Mouse (Mus musculus) MEL (cell line): Measurements from ENCODE around the gene Ncs1. TPM values are rescaled to one million over a fixed set of nuclear protein-coding genes. Genes with fewer than 3 reads are reported as not detected.

Source experiments
- DNase-seq: peaks from one replicate; pipeline ENCODE4 v3.0.0; 2011; ENCODE audit warnings: low read depth, low spot score
- H3K27ac ChIP-seq: 2 replicates; pipeline ENCODE4 v1.5.1; 2012; ENCODE audit warnings: low read depth, mild to moderate bottlenecking, control low read depth, low read length, moderate library complexity; ENCODE audit not compliant: control insufficient read depth
- H3K27me3 ChIP-seq, 2 experiments: fragments of 150-350 bp in 1 of 2; sonication (generic) in 1 of 2; 2 replicates each; pipeline ENCODE4 v1.6.1; 2012; ENCODE audit warnings: low read length in 2 of 2, mild to moderate bottlenecking in 2 of 2, improper control_type of control experiment in 1 of 2, moderate library complexity in 1 of 2; ENCODE audit not compliant: insufficient read depth in 2 of 2, control insufficient read depth in 1 of 2
- H3K36me3 ChIP-seq, 2 experiments: 2 replicates each; pipeline ENCODE4 v1.6.1; 2012 to 2014; ENCODE audit warnings: low read length in 2 of 2, improper control_type of control experiment in 1 of 2, inconsistent platforms in 1 of 2, mild to moderate bottlenecking in 1 of 2; ENCODE audit not compliant: insufficient read depth in 2 of 2, control insufficient read depth in 1 of 2
- H3K4me1 ChIP-seq, 2 experiments: fragments of 150-350 bp in 1 of 2; sonication (generic) in 1 of 2; 2 replicates each; pipeline ENCODE4 v1.6.1; 2012; ENCODE audit warnings: low read length in 2 of 2, improper control_type of control experiment in 1 of 2, mild to moderate bottlenecking in 1 of 2; ENCODE audit not compliant: insufficient read depth in 2 of 2, control insufficient read depth in 1 of 2
- H3K4me3 ChIP-seq, 2 experiments: fragments of 150-350 bp in 1 of 2; sonication (generic) in 1 of 2; 2 replicates each; pipeline ENCODE4 v1.5.1; 2012; ENCODE audit warnings: low read depth in 2 of 2, low read length in 2 of 2, mild to moderate bottlenecking in 2 of 2, moderate library complexity in 2 of 2, control low read depth in 1 of 2, improper control_type of control experiment in 1 of 2; ENCODE audit not compliant: control insufficient read depth in 1 of 2, insufficient read depth in 1 of 2
- H3K79me2 ChIP-seq: 2 replicates; pipeline ENCODE4 v1.6.1; 2012; ENCODE audit warnings: mild to moderate bottlenecking, low read length, moderate library complexity; ENCODE audit not compliant: control insufficient read depth, poor library complexity, insufficient read depth
- H3K9ac ChIP-seq: 2 replicates; pipeline ENCODE4 v1.6.1; 2012; ENCODE audit warnings: low read depth, mild to moderate bottlenecking, control low read depth, low read length, moderate library complexity; ENCODE audit not compliant: control insufficient read depth, poor library complexity, severe bottlenecking
- H3K9me3 ChIP-seq: fragments of 150-350 bp; sonication (generic); replicated peaks from 2 replicates; pipeline ENCODE4 v1.6.1; 2012; ENCODE audit warnings: mild to moderate bottlenecking, low read length, improper control_type of control experiment, moderate library complexity; ENCODE audit not compliant: insufficient read depth
- BHLHE40 ChIP-seq: IDR thresholded peaks from 2 replicates; pipeline ENCODE4 v1.6.1; 2012; ENCODE audit warnings: low read depth, mild to moderate bottlenecking, inconsistent platforms, low read length, improper control_type of control experiment, borderline replicate concordance
- CTCF ChIP-seq, 3 experiments: IDR thresholded peaks in 2 of 3; conservative IDR thresholded peaks in 1 of 3; 2 replicates each; pipeline ENCODE4 v1.5.1; 2011 to 2012; ENCODE audit warnings: low read length in 3 of 3, low read depth in 2 of 3, mild to moderate bottlenecking in 2 of 3, improper control_type of control experiment in 1 of 3, inconsistent platforms in 1 of 3, mixed read lengths in 1 of 3, moderate library complexity in 1 of 3; ENCODE audit not compliant: control insufficient read depth in 1 of 3, insufficient read depth in 1 of 3, poor library complexity in 1 of 3, severe bottlenecking in 1 of 3
- E2F4 ChIP-seq: IDR thresholded peaks from 2 replicates; pipeline ENCODE4 v1.6.1; 2011; ENCODE audit warnings: low read depth, low read length, improper control_type of control experiment, borderline replicate concordance
- ELF1 ChIP-seq: IDR thresholded peaks from 2 replicates; pipeline ENCODE4 v1.6.1; 2014; ENCODE audit warnings: low read depth, mild to moderate bottlenecking, inconsistent platforms, low read length, improper control_type of control experiment, moderate library complexity
- EP300 ChIP-seq, 2 experiments: IDR thresholded peaks; 2 replicates each; pipeline ENCODE4 v1.6.1; 2011; ENCODE audit warnings: improper control_type of control experiment in 2 of 2, low read length in 2 of 2, low read depth in 1 of 2, mild to moderate bottlenecking in 1 of 2
- ETS1 ChIP-seq: IDR thresholded peaks from 2 replicates; pipeline ENCODE4 v1.6.1; 2012; ENCODE audit warnings: low read depth, mild to moderate bottlenecking, inconsistent platforms, low read length, improper control_type of control experiment, moderate library complexity
- GABPA ChIP-seq: IDR thresholded peaks from 2 replicates; pipeline ENCODE4 v1.6.1; 2012; ENCODE audit warnings: low read depth, mild to moderate bottlenecking, inconsistent platforms, low read length, improper control_type of control experiment, moderate library complexity
- HCFC1 ChIP-seq: IDR thresholded peaks from 2 replicates; pipeline ENCODE4 v1.6.1; 2012; ENCODE audit warnings: low read depth, mild to moderate bottlenecking, inconsistent platforms, low read length, improper control_type of control experiment, moderate library complexity
- KAT2A ChIP-seq: conservative IDR thresholded peaks from 2 replicates; pipeline ENCODE4 v1.6.1; 2012; ENCODE audit warnings: low read depth, low read length, improper control_type of control experiment, inconsistent platforms
- MAFK ChIP-seq: IDR thresholded peaks from 2 replicates; pipeline ENCODE4 v1.6.1; 2011; ENCODE audit warnings: low read depth, mild to moderate bottlenecking, low read length, improper control_type of control experiment, borderline replicate concordance
- MAZ ChIP-seq: IDR thresholded peaks from 2 replicates; pipeline ENCODE4 v1.6.1; 2012; ENCODE audit warnings: low read depth, mild to moderate bottlenecking, inconsistent platforms, low read length, improper control_type of control experiment
- MXI1 ChIP-seq: IDR thresholded peaks from 2 replicates; pipeline ENCODE4 v1.6.1; 2011; ENCODE audit warnings: mild to moderate bottlenecking, low read depth, low read length, improper control_type of control experiment
- MYB ChIP-seq: IDR thresholded peaks from 2 replicates; pipeline ENCODE4 v1.6.1; 2011; ENCODE audit warnings: mild to moderate bottlenecking, low read depth, low read length, improper control_type of control experiment
- NELFE ChIP-seq: IDR thresholded peaks from 2 replicates; pipeline ENCODE4 v1.6.1; 2011; ENCODE audit warnings: low read depth, low read length, improper control_type of control experiment
- POLR2AphosphoS2 ChIP-seq: IDR thresholded peaks from 2 replicates; pipeline ENCODE4 v1.6.1; 2011; ENCODE audit warnings: low read length, improper control_type of control experiment
- RAD21 ChIP-seq: IDR thresholded peaks from 2 replicates; pipeline ENCODE4 v1.6.1; 2011; ENCODE audit warnings: mild to moderate bottlenecking, low read depth, low read length, improper control_type of control experiment
- SIN3A ChIP-seq: IDR thresholded peaks from 2 replicates; pipeline ENCODE4 v1.6.1; 2012; ENCODE audit warnings: low read length, improper control_type of control experiment, inconsistent platforms
- SMC3 ChIP-seq: IDR thresholded peaks from 2 replicates; pipeline ENCODE4 v1.6.1; 2011; ENCODE audit warnings: low read depth, low read length, improper control_type of control experiment
- TAL1 ChIP-seq: IDR thresholded peaks from 2 replicates; pipeline ENCODE4 v1.6.1; 2012; ENCODE audit warnings: mild to moderate bottlenecking, inconsistent platforms, low read length, moderate library complexity, mixed read lengths
- TBP ChIP-seq: IDR thresholded peaks from 2 replicates; pipeline ENCODE4 v1.8.0; 2011; ENCODE audit warnings: low read depth, low read length, improper control_type of control experiment
- USF1 ChIP-seq: IDR thresholded peaks from 2 replicates; pipeline ENCODE4 v1.6.1; 2014; ENCODE audit warnings: low read depth, mild to moderate bottlenecking, inconsistent platforms, low read length, improper control_type of control experiment, moderate library complexity
- ZC3H11A ChIP-seq: IDR thresholded peaks from 2 replicates; pipeline ENCODE4 v1.6.1; 2012; ENCODE audit warnings: low read depth, mild to moderate bottlenecking, inconsistent platforms, low read length, improper control_type of control experiment
- ZKSCAN1 ChIP-seq: IDR thresholded peaks from 2 replicates; pipeline ENCODE4 v1.6.1; 2012; ENCODE audit warnings: low read depth, mild to moderate bottlenecking, inconsistent platforms, low read length, improper control_type of control experiment, moderate library complexity
- ZMIZ1 ChIP-seq: IDR thresholded peaks from 2 replicates; pipeline ENCODE4 v1.6.1; 2012; ENCODE audit warnings: low read depth, mild to moderate bottlenecking, inconsistent platforms, low read length, improper control_type of control experiment, moderate library complexity
- ZNF384 ChIP-seq: IDR thresholded peaks from 2 replicates; pipeline ENCODE4 v1.6.1; 2012; ENCODE audit warnings: low read depth, mild to moderate bottlenecking, inconsistent platforms, low read length, improper control_type of control experiment
- polyA plus RNA-seq, 2 experiments: library from polyadenylated mRNA; stranded (reverse) in 1 of 2; unstranded in 1 of 2; fragments of >175 nt in 1 of 2; fragments of >200 nt in 1 of 2; gene quantifications; 2 replicates each; pipeline versions ENCODE4 v1.2.1 to v1.2.4; 2012; ENCODE audit warnings: low replicate concordance in 2 of 2, low read depth in 1 of 2; ENCODE audit not compliant: insufficient read length in 2 of 2, insufficient read depth in 1 of 2, missing spikeins in 1 of 2
- total RNA-seq: library from RNA; depleted of rRNA; stranded (reverse); fragments of 300-350 nt; gene quantifications from 2 replicates; pipeline ENCODE4 v1.2.3, GENCODE M21; 2012

The Ncs1 gene
- total and polyA plus RNA-seq, 3 experiments = 14.5 to 17.6 TPM; not detected in 1

DNA sequence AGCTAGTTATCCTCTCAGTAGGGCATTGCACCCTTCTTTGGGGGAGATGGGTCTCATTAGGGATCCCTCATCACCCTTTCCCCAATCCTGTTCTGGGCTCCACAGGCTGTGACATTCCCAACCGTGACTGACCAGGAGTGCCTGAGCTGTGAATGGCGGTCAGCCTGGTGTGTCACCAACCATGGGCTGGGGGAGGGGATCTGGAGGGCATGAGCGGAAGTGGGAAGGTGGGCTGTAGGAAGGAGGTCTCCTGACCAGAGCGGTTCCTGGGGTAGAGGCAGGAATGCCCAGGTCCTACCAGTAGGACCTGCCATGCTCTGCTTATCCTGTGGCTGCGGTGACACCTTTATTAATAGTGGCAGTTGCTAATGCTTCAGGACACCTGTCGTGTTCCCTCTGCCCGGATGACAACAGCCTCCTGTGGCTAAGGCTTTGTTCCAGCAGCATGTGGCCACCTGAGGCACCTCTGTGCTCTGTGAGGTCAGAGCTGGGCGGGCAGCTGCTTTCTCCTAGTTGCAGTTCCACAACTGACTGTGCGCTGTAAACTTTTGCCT, 13.8 kb downstream of the Ncs1 start:
- no peak for TF ChIP-seq TAL1
- no peak for TF ChIP-seq ELF1
- no peak for TF ChIP-seq BHLHE40
- TF ChIP-seq NELFE = no peak
- TF ChIP-seq TBP = no peak
- TF ChIP-seq ZC3H11A = no peak
- no peak for TF ChIP-seq ZNF384
- TF ChIP-seq MAZ = no peak
- TF ChIP-seq HCFC1 = no peak
- TF ChIP-seq GABPA = no peak
- TF ChIP-seq POLR2AphosphoS2 = no peak
- TF ChIP-seq MAFK = no peak
- no peak for TF ChIP-seq RAD21
- no peak for TF ChIP-seq SIN3A
- TF ChIP-seq USF1 = no peak
- no peak for TF ChIP-seq MYB
- no peak for TF ChIP-seq ZKSCAN1
- TF ChIP-seq MXI1 = no peak
- DNase-seq = no peak
- H3K79me2 ChIP-seq = no peaks in the 10 kb centered on the region
- H3K27me3 ChIP-seq = no peaks in the 10 kb centered on the region
- H3K4me1 ChIP-seq = peaks cover 0 to 4% of the 10 kb centered on the region in 2 experiments; a peak in 1 of 4 replicates
- H3K9me3 ChIP-seq = no peaks in the 10 kb centered on the region
- no peak overlapping the region for H3K9ac ChIP-seq
- H3K36me3 ChIP-seq = no peaks in the 10 kb centered on the region
- peak overlapping the region in 1 of 2 experiments; percentile 47; a peak in 1 of 4 replicates for H3K4me3 ChIP-seq
- no peak overlapping the region for H3K27ac ChIP-seq

- Histone ChIP-seq H3K36me3 (no peaks in the 10 kb centered on the region), H3K4me1 (peaks cover 0 to 4% of the 10 kb centered on the region in 2 experiments; a peak in 1 of 4 replicates), H3K27ac (no peak overlapping the region), H3K27me3 (no peaks in the 10 kb centered on the region), H3K79me2 (no peaks in the 10 kb centered on the region), H3K9me3 (no peaks in the 10 kb centered on the region), H3K4me3 (no peak overlapping the region), H3K9ac (no peak overlapping the region)
- no peak for DNase-seq
- no peak for TF ChIP-seq BHLHE40
- TF ChIP-seq ZMIZ1 = no peak
- no peak for TF ChIP-seq EP300 (IDR thresholded peaks at IDR 0.05; ENCODE audit: low read depth in 1 of 2, low read length in 2 of 2)
- no peak for TF ChIP-seq GABPA
- TF ChIP-seq RAD21 = no peak
- no peak for TF ChIP-seq KAT2A
- TF ChIP-seq ETS1 = no peak
- TF ChIP-seq MYB = no peak
- no peak for TF ChIP-seq CTCF (IDR thresholded peaks at IDR 0.05 in 2 of 3, conservative IDR thresholded peaks at IDR 0.05 in 1 of 3; ENCODE audit: control insufficient read depth in 1 of 3, insufficient read depth in 1 of 3, low read depth in 2 of 3, low read length in 3 of 3, poor library complexity in 1 of 3, severe bottlenecking in 1 of 3)
- no peak for TF ChIP-seq SMC3
- no peak for TF ChIP-seq ZNF384
- TF ChIP-seq ZKSCAN1 = no peak
- TF ChIP-seq HCFC1 = no peak
- TF ChIP-seq E2F4 = no peak
Observed at GRCm38 (mm10) chr2:31260549-31260948, 14.9 kb downstream of the Ncs1 start.
